Mouse (Mus musculus) thymus, postnatal 14 days (tissue): ENCODE data around the gene Tex36.
A peak's percentile ranks its signal among the peaks of the same experiment; 100 is the strongest.

Experiments used
- DNase-seq: peaks from one replicate; pipeline ENCODE4 v3.0.0; 2021

Tex36 gene

DNA sequence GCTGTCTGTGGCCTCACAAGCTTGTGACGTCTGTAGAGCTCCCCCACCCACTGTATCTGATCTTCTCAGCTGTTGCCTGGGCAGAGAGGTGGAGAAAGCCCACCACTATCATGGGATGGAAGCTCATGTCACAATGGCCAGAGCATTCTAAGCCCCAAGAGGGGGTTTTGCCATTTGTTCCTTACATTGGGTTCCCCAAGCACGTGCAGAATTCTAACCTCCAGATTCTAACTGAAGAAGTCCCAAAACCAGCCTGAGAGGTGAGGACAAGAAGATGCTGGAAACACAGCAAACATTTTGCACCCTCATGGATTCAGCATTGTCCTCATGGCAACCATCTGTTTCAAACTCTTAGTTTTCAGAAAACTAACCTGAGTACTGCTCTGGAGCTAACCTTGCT is at the start of gene Tex36:
TSS of gene Tex36 (minus strand) at position 101 of the 400 bp plus-strand sequence.
- no peak for DNase-seq

GRCm38 (mm10) chr7:133645716-133646115 is 43.8 kb upstream of the Tex36 start:
- DNase-seq: no peak

- DNase-seq: no peak
These were observed 36.9 kb upstream of the Tex36 start for GRCm38 (mm10) chr7:133638821-133639220.

DNA sequence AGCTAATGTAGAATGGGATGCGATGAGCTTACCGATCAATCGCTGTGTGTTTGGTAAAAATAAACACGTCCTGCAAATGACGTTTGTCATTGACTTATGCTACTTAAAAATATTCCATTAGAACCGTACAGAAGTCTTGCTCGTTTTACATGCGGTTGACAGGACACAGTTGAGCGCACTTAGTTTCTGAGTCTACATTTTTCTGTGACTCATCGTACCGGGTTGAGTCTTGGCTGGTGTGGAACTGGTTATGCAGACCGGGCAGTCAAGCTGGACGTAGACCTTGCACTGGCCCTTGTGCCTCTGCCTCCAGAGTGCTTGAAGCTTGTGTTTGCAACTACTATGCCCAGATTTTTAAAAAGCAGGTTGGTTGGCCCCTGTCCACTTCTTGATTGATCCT is 36.3 kb upstream of the Tex36 start:
- DNase-seq: peak; percentile 10

DNA sequence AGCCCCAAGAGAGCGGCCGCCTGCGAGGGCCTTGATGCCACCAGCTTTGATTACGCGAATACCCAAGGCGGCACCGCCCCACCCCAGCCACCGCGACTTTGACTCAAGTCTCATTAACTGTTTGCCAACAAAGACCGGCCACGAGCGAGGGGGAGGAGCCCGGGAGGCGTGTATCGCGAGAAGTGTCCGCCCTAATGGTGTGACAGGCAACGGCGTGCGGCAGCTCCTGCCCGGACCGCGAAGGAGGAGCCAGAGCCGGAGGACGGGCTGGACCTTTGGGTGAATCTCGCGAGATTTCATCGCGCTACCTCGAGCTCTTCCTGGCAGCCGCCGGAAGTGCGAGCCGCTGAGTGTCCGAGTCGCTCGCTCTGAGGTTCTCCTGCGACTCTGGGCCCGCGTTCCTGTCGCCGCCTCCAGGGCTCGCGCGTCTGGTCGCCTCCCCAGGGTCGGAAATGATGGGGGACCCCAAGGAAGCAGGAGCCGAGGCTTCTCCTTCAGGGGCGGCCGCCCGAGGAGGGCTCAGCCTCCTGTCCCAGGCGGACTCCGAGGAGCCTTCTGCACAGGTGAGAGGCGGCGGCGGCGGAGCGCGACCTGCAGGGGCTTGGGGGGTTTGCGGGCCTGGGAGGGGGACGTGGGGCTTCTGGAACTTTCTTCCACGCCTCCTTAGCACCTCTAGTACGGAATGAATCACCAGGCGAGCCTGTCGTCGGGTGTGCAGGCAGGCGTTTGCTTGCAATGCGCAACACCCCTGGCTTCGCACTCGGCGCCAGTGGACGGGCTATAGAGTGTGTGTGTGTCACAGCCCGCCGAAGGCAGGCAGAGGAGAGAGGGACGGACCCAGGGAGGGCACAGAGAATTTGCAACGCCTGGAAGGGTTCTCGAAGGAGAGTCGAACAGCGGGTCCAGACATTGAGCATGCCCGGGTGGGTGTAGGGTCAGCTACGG is 35.7 kb upstream of the Tex36 start, which contains the start of gene Edrf1:
TSS of gene Edrf1 (plus strand) at position 183 of the 945 bp plus-strand sequence.
- DNase-seq: peak; percentile 92

- DNase-seq: peak; percentile 92
These were observed 34.9 kb upstream of the Tex36 start for GRCm38 (mm10) chr7:133636738-133637352.

- DNase-seq: no peak
These were observed 33.1 kb upstream of the Tex36 start for GRCm38 (mm10) chr7:133634932-133635650.

GRCm38 (mm10) chr7:133632476-133632875 is 30.5 kb upstream of the Tex36 start:
- DNase-seq: peak; percentile 61

DNA sequence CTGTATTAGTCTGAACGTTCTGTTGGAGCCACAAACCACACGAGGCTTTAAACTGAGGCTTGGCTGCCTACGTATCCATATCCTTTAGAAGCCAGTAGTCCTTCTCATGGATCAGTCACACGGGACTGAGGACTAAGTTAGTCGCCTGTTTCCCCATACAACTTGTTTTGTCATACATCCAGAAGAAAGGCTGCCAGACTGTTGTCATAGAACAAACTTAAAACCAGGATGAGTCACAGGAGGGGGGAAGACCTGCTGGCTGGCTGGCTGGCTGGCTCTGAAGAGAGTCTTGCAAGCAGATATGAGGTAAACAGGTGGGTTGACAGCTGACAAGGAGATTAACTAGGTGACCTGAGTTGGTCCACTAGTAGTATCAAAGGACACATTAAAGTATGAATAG is 28.9 kb upstream of the Tex36 start:
- no peak for DNase-seq

DNA sequence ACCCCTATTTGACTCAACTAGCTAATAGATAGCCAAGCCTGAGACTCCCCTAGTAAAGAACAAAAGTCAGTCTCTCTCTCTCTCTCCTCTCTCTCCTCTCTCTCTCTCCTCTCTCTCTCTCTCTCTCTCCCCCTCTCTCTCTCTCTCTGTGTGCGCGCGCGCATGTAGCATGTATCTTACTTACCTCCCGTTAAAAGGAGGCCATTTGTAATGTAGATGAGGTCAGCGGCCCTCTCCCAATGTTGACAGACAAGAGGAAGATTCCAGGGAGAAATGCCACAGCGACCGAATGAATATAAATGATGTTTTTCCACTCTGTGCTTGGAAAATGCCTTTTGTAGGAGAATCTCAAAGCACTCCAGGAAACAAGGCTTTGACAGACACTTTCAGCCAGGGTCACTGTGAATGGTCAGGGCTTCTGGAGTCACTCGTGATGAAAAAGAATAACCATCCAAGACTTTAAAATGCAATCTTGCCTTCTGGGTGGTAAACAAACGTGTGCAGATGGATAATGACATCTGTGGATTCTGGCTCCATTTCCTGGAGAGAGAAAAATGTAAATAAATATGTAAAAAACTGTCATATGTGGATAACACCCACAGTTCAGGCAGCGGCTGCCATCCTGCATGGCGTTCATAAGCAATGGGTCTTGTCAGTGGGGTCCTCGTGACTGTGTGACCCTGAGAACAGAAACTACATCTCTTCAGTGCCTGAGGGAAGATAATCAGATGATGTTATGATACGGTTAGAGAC is 25.4 kb upstream of the Tex36 start:
- DNase-seq: no peak

GRCm38 (mm10) chr7:133623226-133623625 is 21.3 kb upstream of the Tex36 start:
- no peak for DNase-seq

DNA sequence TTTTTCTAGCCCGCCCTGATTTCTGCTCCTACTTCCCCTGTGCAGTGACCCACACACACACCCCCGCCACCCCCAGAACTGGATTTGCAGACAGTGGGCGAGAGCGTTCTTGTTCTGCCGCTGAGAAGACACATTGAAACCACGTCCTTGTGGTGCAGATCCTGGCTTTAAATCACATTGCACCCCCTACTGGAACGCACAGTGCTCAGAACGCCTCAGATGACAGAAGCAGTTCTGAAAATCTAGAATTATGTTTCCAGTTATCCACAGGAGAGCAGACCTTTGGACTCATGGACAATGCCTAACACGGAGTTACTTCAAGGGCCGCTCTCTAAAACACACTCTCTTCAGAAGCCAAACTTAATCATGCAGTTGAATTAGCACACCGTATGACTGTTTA is 18.8 kb upstream of the Tex36 start:
- no peak for DNase-seq

- no peak for DNase-seq
These were observed 11.0 kb upstream of the Tex36 start for GRCm38 (mm10) chr7:133612981-133613380.

DNA sequence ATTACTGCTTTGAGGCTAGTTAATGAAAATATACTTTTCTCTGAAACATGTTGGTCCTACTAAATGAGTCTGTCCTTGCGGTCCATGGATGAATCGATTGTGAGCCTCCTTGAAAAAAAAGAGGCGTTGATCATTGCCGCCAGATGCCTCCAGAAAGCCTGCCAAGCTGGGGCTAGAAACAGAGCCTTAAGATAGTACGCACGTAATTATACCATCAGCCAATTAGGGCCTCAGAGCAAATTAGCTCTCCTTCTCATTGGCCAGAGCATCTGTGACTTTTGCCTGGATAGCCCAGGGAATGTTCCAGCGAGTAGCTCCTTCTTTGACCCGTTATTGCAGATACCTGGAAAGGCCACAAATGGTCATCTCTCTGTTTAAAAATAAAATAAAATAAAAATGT is 7.6 kb upstream of the Tex36 start:
- DNase-seq: no peak

- no peak for DNase-seq
These were observed 6.8 kb upstream of the Tex36 start for GRCm38 (mm10) chr7:133608631-133609340.

GRCm38 (mm10) chr7:133607883-133608575 is 6.1 kb upstream of the Tex36 start:
- no peak for DNase-seq

DNA sequence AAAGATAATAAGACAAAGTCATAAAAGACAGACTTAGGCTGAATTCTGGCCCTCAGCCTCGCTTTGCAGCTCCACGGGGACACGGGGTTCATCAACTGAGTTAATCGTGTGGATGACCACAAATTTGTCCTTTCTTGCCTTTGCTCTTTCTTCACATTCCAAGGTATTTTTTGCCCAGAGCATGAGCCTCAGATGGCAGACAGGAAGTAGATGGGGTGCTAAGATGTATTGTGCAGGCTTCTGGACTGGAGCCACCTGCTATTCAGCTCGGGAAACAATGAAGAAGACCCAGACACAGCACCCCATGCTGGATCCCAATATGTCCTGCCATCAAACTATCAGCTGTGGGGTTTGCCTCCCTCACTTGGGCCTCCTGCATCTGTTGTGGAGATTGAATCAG is 5.4 kb upstream of the Tex36 start:
- no peak for DNase-seq

DNA sequence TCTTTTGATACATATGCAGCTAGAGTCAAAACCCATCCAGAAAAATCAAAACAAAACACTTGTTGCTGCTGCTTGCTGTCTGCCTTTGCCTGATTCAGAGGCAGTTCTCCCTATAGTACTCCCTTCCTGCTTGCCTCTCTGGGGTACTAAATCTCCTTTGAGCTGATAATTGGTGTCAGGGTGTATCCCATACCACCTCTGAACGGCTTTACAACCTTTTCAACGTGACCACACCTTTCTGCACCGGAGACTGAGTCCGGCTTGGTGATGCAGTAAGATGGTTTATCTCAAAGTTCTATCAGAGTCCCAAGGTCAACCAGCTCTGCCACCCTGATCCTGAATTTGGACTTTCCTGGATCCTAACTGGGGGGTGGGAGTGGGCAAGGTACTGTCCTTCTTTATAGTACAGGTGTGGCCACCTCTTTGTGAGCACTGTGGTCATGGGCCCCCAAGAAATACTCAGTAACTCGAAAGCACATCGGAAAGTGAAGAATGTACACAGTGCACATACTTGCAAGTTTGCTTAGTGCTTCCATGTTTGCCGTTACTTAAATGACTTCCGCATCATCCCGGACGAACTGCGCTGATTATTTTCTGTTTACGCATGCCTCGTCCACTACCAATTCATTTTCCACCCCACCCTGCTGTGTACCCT is 2.6 kb upstream of the Tex36 start:
- no peak for DNase-seq

DNA sequence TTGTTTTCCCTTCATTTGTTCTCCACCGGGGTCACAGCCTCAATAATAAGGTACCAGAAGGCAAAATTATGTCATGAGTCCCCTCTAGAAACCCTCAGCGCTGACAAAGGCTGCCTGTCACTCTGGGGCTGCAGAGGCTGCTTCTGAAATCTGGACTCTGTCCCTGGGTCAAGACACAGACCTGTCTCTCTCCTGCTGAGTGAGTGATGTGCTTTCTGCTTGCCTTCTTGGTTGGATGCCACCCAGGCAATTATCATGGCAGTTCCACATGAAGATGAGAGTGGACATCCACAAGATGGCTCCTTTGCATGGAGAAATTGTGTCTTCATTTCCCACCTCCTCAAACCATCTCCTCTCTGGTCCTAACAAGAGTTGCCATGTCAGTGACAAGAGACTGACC is 1.2 kb upstream of the Tex36 start:
- no peak for DNase-seq

- no peak for DNase-seq
These were observed 1.4 kb downstream of the Tex36 start for GRCm38 (mm10) chr7:133600558-133600957.

DNA sequence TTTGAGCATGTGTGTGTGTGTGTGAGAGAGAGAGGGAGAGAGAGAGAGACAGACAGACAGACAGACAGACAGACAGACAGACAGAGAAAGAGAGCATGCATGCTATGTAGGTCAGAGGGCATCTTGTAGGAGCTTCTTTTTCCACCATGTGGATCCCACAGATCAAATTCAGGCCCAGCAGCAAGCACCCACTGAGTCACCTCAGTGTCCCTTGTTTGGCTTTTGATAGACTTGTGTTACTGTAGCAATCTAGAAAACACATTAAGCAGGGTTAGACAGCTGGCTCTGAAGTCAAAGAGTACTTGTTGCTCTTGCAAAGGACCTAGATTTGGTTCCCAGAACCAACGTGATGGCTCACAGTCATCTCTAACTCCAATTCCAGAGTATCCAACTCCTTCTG is 10.2 kb downstream of the Tex36 start:
- no peak for DNase-seq
